Mouse (Mus musculus) hindbrain, embryonic 14.5 days (tissue): ENCODE results near the gene Knstrn. TPM values are rescaled to one million over a fixed set of nuclear protein-coding genes. Genes with fewer than 3 reads are reported as not detected.

Experiments used
- ATAC-seq: fragments of 200-750 bp; cut with Nextera tagmentation; 2 replicates; pipeline ENCODE4 v1.8.0; 2017; ENCODE audit warnings: moderate number of reproducible peaks, mild to moderate bottlenecking, moderate TSS enrichment, moderate library complexity; ENCODE audit not compliant: low FRiP score
- DNase-seq: peaks from one replicate; pipeline ENCODE4 v3.0.0-alpha.2; 2015; ENCODE audit warnings: low spot score
- H3K27ac ChIP-seq: fragments of 300-500 bp; sonication (generic); 2 replicates; pipeline ENCODE4 v1.5.1; 2014; ENCODE audit warnings: mild to moderate bottlenecking, moderate library complexity
- H3K27me3 ChIP-seq: fragments of 300-500 bp; sonication (generic); 2 replicates; pipeline ENCODE4 v1.6.1; 2014; ENCODE audit warnings: mild to moderate bottlenecking, low read length, mixed read lengths; ENCODE audit not compliant: control insufficient read depth, insufficient read depth
- H3K36me3 ChIP-seq: fragments of 300-500 bp; sonication (generic); replicated peaks from 2 replicates; pipeline ENCODE4 v1.6.1; 2014; ENCODE audit not compliant: control insufficient read depth, insufficient read depth
- H3K4me1 ChIP-seq: fragments of 300-500 bp; sonication (generic); replicated peaks from 2 replicates; pipeline ENCODE4 v1.6.1; 2014; ENCODE audit warnings: antibody characterized with exemption, low read length, mixed read lengths; ENCODE audit not compliant: control insufficient read depth, insufficient read depth
- H3K4me2 ChIP-seq: fragments of 300-500 bp; sonication (generic); replicated peaks from 2 replicates; pipeline ENCODE4 v1.6.1; 2014; ENCODE audit warnings: mild to moderate bottlenecking, moderate library complexity
- H3K4me3 ChIP-seq: fragments of 300-500 bp; sonication (generic); replicated peaks from 2 replicates; pipeline ENCODE4 v1.5.1; 2014; ENCODE audit warnings: mild to moderate bottlenecking, low read length
- H3K9ac ChIP-seq: fragments of 300-500 bp; sonication (generic); 2 replicates; pipeline ENCODE4 v1.6.1; 2014
- H3K9me3 ChIP-seq: fragments of 300-500 bp; sonication (generic); 2 replicates; pipeline ENCODE4 v1.6.1; 2016; ENCODE audit warnings: low read length; ENCODE audit not compliant: control insufficient read depth
- WGBS: fragments of 180-500 bp; shearing (Covaris S2); extraction: QIAGEN DNeasy Blood & Tissue Kit; methylation state at CpG from one replicate; pipeline ENCODE4 v1.1.7; 2014; 5-methylcytosine and 5-hydroxymethylcytosine counted together
- polyA plus RNA-seq: library from polyadenylated mRNA; unstranded; fragments of >200 nt; fragmentation: Nextera tagmentation; extraction: Ambion mirVana; gene quantifications from 2 replicates; pipeline ENCODE4 v1.2.1, GENCODE M21; 2014

Knstrn gene
- polyA plus RNA-seq, result 16.1 and 25.1 TPM in 2 replicates

- peak within 1 kb of the TSS; percentile 55 for H3K4me3 ChIP-seq
- H3K4me1 ChIP-seq, result peaks cover 4% of the 10 kb centered on the region; the same call in 1 of the 2 replicates
- under 1% methylated on average over 49 of the region's 49 CpGs for WGBS
- H3K4me2 ChIP-seq, result peak within 1 kb of the TSS; percentile 76
- peak; percentile 94 for DNase-seq
- H3K9ac ChIP-seq, result peak within 1 kb of the TSS; percentile 44; the same call in 1 of the 2 replicates
- H3K27ac ChIP-seq, result no peak within 1 kb of the TSS
- no peaks in the 10 kb centered on the region for H3K36me3 ChIP-seq
- peak; percentile 93 for ATAC-seq
- no peaks in the 10 kb centered on the region for H3K27me3 ChIP-seq
- no peaks in the 10 kb centered on the region for H3K9me3 ChIP-seq
Measured at GRCm38 (mm10) chr2:118813981-118814836, at the start of gene Knstrn. Gene Knstrn (plus strand): TSS chr2:118814003.

- no peak overlapping the region for H3K9ac ChIP-seq
- ATAC-seq (no peak), DNase-seq (peak; percentile 68)
- no peaks in the 10 kb centered on the region for H3K9me3 ChIP-seq
- 29% methylated on average over 11 of the region's 11 CpGs for WGBS
- H3K27me3 ChIP-seq, result no peaks in the 10 kb centered on the region
- H3K4me1 ChIP-seq, result peaks cover 27% of the 10 kb centered on the region
- H3K36me3 ChIP-seq, result no peaks in the 10 kb centered on the region
- H3K4me3 ChIP-seq, result no peak overlapping the region
- H3K4me2 ChIP-seq, result no peak overlapping the region
- H3K27ac ChIP-seq, result peak overlapping the region; percentile 43; the same call in 1 of the 2 replicates
Measured at GRCm38 (mm10) chr2:118764094-118764831, 49.5 kb upstream of the Knstrn start.

DNA sequence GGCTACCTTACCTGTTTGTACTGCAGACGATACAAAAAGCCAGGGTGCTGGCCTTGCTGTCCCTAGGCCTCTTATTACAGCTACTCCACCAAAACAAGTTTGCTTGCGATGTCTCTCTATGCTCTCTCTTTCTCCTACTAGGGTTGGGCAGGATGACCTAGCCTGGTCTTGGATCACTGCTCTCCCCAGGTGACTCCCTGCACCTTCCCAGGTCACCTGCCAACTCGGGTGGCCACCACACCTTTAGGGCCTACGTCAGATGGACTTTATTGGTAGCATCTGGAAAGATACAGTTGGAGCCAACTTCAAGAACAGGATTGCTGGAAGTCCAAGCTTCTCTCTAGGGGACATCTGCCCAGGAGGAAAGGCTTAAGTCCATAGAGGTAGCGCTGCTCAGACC is 48.9 kb upstream of the Knstrn start:
- Histone ChIP-seq H3K4me2 (no peak overlapping the region), H3K36me3 (no peaks in the 10 kb centered on the region), H3K27me3 (no peaks in the 10 kb centered on the region), H3K4me1 (peaks cover 27% of the 10 kb centered on the region), H3K9me3 (no peaks in the 10 kb centered on the region), H3K9ac (no peak overlapping the region), H3K4me3 (no peak overlapping the region), H3K27ac (no peak overlapping the region)
- no peak for ATAC-seq
- WGBS, result 83% methylated on average over 5 of the region's 5 CpGs
- DNase-seq, result no peak

DNA sequence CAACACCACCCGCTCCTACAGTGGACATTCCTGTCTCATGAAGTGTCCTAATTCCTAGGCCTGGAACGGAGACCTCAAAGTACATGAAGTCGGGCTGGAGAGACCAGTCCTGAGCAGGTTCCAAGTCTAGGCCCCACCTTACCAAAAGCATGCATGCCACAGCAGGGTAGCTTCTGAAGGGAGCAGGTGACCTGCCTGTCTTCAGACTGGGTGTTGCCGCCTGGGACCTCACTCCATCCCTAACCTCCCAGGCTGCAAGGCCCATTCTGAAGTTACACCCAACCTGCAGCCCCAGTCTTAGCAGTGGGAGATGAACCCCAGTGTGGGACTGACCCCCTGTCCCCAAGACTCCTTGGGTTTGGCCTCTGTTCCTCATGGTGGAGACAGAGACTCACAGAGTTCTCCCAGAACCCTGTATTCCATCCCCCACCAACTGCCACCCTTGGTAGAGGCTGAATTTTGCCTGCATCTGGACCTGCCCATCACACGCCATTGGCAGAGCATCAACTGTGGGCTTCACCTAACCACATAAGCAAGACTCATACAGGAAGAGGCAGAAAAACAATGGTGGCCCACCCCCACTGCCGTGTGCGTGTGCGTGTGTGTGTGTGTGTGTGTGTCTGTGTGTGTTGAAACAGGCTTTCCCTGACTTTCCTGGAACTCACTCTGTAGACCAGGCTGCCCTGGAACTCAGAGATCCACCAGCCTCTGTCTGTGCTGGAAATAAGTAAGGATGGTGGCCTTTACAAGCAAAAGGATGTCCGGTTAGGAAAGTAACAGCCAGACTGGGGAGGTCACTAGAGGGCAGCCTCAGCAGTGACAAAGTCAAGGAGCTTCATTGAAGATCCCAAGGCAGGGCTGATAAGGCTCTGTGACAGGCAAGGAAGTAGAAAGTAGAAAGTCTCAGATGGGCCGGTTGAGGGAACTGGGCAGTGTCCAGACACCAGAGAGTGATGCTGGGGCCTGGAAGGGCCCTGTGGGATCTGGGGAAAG is 47.5 kb upstream of the Knstrn start:
- ATAC-seq (no peak), DNase-seq (no peak)
- Histone ChIP-seq H3K36me3 (no peaks in the 10 kb centered on the region), H3K9me3 (no peaks in the 10 kb centered on the region), H3K4me1 (peaks cover 21% of the 10 kb centered on the region), H3K9ac (no peak overlapping the region), H3K27me3 (no peaks in the 10 kb centered on the region), H3K27ac (no peak overlapping the region), H3K4me2 (no peak overlapping the region), H3K4me3 (no peak overlapping the region)
- 74% methylated on average over 10 of the region's 10 CpGs for WGBS

DNA sequence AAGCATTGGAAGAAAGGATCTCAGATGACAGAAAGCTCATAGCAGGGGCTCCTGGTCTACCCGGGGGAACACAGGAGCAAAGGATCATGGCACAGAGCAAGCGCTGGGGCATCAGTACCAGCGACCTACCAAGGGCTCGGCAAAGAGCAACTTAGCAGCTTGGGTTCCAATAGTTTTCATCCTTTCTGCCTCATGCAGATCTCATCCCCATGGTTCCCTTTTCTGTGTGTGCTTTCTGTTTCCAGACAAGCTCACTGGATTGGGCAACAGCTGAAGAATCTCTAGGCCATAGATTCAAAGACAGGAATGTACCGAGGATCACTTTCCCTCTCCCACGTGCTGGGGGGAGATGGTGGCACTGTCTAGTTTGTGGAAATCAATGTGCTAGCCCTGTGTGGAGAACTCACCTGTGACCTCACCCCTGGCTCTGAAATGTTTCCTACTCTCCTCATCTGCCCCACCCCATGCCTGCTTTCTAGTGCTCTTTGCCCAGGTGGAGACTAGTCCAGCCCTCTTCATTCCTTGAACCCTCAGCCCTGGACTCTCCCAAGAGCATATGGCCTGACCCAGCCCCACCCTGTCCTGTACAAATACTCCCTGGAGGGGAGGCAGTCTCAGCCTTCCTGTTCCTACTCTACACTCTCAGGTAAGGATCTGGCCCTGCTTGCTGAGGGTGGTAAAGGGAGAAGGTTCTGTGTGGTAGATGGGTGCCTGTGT is 41.5 kb upstream of the Knstrn start, which contains the start of gene Phgr1:
TSS of gene Phgr1 (plus strand) at position 612 of the 717 bp plus-strand sequence.
- DNase-seq (no peak), ATAC-seq (no peak)
- no peak within 1 kb of the TSS for H3K4me2 ChIP-seq
- no peaks in the 10 kb centered on the region for H3K36me3 ChIP-seq
- H3K27ac ChIP-seq, result no peak within 1 kb of the TSS
- H3K4me1 ChIP-seq, result no peaks in the 10 kb centered on the region
- H3K27me3 ChIP-seq, result no peaks in the 10 kb centered on the region
- WGBS, result 73% methylated on average over 6 of the region's 6 CpGs
- H3K4me3 ChIP-seq, result no peak within 1 kb of the TSS
- no peak within 1 kb of the TSS for H3K9ac ChIP-seq
- H3K9me3 ChIP-seq, result no peaks in the 10 kb centered on the region

- WGBS, result 89% methylated on average over 2 of the region's 2 CpGs
- H3K4me2 ChIP-seq, result no peak overlapping the region
- H3K9ac ChIP-seq, result no peak overlapping the region
- H3K9me3 ChIP-seq, result no peaks in the 10 kb centered on the region
- no peaks in the 10 kb centered on the region for H3K27me3 ChIP-seq
- no peaks in the 10 kb centered on the region for H3K36me3 ChIP-seq
- H3K27ac ChIP-seq, result no peak overlapping the region
- ATAC-seq (no peak), DNase-seq (no peak)
- H3K4me1 ChIP-seq, result 0 out of 2 replicates have a peak, but pooled peaks cover 4% of the 10 kb centered on the region
- no peak overlapping the region for H3K4me3 ChIP-seq
Measured at GRCm38 (mm10) chr2:118774536-118774935, 39.3 kb upstream of the Knstrn start.

DNA sequence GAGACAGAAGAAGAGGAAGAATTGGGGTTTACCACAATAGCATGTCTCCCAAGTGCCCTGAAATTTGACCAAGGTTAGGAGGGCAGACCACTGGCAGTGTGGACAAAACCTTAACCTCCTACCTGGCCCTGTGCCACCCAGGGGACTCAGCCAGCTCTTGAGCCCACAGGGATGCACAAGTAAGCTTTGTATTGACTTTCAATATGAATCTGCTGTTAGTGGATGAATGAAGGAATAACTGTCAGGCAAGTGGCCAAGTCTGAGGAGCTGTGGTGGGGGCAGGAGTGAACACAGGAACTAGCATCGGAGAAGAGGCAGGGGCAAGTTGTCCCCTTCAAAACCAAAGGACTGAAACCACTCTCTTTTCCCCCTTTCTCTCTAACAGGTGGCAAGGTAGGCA is 38.4 kb upstream of the Knstrn start:
- 38% methylated on average over 1 of the region's 1 CpGs for WGBS
- DNase-seq, result no peak

DNA sequence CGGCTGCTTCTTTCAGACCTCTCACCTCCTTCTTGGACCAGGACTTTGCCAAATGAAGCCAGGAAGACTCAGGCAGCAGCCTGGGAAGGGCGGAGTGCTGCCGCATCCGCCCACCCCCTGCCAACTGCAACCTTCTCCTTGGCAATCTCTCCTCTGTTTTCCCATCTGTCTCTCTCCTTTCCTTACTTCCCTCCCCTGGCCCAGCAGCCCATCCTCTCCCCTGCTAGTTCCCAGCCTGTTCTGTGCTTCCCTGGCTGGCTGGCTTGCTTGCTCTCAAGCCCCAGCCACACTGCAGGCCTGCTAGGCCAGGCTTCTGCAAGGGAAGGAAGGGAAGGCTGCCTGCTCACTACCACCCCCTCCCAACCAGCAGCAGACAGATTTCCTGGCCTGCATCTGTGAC is 38.0 kb upstream of the Knstrn start:
- no peak overlapping the region for H3K9ac ChIP-seq
- ATAC-seq, result no peak
- DNase-seq, result no peak

More for the DNA sequence above, 38.4 kb upstream of the Knstrn start:
- H3K36me3 ChIP-seq, result no peaks in the 10 kb centered on the region
- no peak overlapping the region for H3K27ac ChIP-seq
- H3K9me3 ChIP-seq, result no peaks in the 10 kb centered on the region
- no peaks in the 10 kb centered on the region for H3K27me3 ChIP-seq
- no peak overlapping the region for H3K4me3 ChIP-seq
- ATAC-seq, result no peak
- peaks cover 7% of the 10 kb centered on the region; the same call in 1 of the 2 replicates for H3K4me1 ChIP-seq
- H3K4me2 ChIP-seq, result no peak overlapping the region
- H3K9ac ChIP-seq, result no peak overlapping the region

More for the DNA sequence above, 38.0 kb upstream of the Knstrn start:
- Histone ChIP-seq H3K27me3 (no peaks in the 10 kb centered on the region), H3K4me1 (peaks cover 12% of the 10 kb centered on the region), H3K4me3 (no peak overlapping the region), H3K4me2 (no peak overlapping the region), H3K27ac (no peak overlapping the region), H3K9me3 (no peaks in the 10 kb centered on the region), H3K36me3 (no peaks in the 10 kb centered on the region)
- 67% methylated on average over 3 of the region's 4 CpGs for WGBS
